ENCODE assay signal across 9 mouse cellular contexts in the genomic region with DNA sequence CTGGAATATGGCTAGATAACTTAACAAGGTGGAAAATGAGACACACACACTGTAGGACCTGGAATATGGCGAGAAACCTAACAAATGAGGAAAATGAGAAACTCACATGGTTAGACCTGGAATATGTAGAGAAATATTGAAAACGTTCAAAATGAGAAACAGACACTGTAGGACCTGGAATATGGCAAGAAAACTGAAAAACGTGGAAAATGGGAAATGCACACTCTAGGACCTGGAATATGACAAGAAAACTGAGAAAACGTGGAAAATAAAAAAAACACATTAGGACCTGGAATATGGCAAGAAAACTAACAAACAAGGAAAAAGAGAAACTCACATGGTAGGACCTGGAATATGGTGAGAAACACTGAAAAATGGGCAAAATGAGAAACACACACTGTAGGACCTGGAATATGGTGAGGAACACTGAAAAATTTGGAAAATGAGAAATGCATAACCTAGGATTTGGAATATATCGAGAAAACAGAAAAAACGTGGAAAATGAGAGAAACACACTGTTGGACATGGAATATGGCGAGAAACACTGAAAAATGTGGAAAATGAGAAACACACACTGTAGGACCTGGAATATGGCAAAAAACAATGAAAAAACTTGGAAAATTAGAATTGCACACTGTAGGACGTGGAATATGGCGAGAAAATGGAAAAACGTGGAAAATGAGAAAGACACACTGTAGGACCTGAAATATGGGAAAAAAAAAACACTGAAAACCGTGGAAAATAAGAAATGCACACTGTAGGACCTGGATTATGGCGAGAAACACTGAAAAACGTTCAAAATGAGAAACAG.
DNase-seq lines count a peak whose midpoint lies in the region; ATAC-seq and TF ChIP-seq lines count a peak whose summit lies in the region.
"Had no signal": no experiment of that assay in that cellular context is flagged by ENCODE, and none has a peak within 500 bp of the region (broad histone marks: within the 10 kb centered on the region; RNA-seq: fewer than 3 reads in every experiment).

No protein-coding gene starts in this region.

- WGBS in forebrain, embryonic 11.5 days = 65% methylated on average over 13 of the region's 13 CpGs
- 66% methylated on average over 13 of the region's 13 CpGs for WGBS in forebrain, embryonic 16.5 days
- 67% methylated on average over 13 of the region's 13 CpGs for WGBS in embryonic facial prominence, embryonic 14.5 days

- DNase-seq in forebrain, embryonic 11.5 days (ENCODE audit: low spot score) = no peak
- peak; percentile 10 for DNase-seq in 3T3-L1 (ENCODE audit: low read depth, low spot score)
- no peak for DNase-seq in embryonic facial prominence, embryonic 14.5 days (ENCODE audit: low spot score)
- DNase-seq in left cerebral cortex, adult 2 months (ENCODE audit: extremely low spot score in 1 of 2, low spot score in 2 of 2) = no peak
- no peak for DNase-seq in layer of hippocampus, adult 2 months (ENCODE audit: low spot score in 2 of 2)
- no peak for DNase-seq in gastrocnemius, postnatal 25 days

- peaks cover 34% of the 10 kb centered on the region for H3K9me3 ChIP-seq in forebrain, embryonic 11.5 days (ENCODE audit: control insufficient read depth, low read length)
- H3K9me3 ChIP-seq in forebrain, embryonic 16.5 days (ENCODE audit: control insufficient read depth, low read length) = peaks cover 29% of the 10 kb centered on the region
- peaks cover 47% of the 10 kb centered on the region for H3K9me3 ChIP-seq in embryonic facial prominence, embryonic 14.5 days (ENCODE audit: control insufficient read depth, low read length)

- TF ChIP-seq CTCF in left cerebral cortex, adult 2 months (IDR thresholded peaks at IDR 0.05) = no peak
- no peak for TF ChIP-seq CTCF in layer of hippocampus, adult 2 months (conservative IDR thresholded peaks at IDR 0.05)

- ATAC-seq in forebrain, embryonic 11.5 days (replicated peaks; ENCODE audit: low FRiP score) = peak; percentile 72
- no peak for ATAC-seq in forebrain, embryonic 16.5 days
- peak; percentile 13; the same call in 1 of the 2 replicates for ATAC-seq in embryonic facial prominence, embryonic 14.5 days (ENCODE audit: low read depth)
- peak; percentile 61 for ATAC-seq in megakaryocyte, adult 5-6 weeks (ENCODE audit: poor library complexity, severe bottlenecking)

- no peaks in the 10 kb centered on the region for H3K27me3 ChIP-seq in forebrain, embryonic 11.5 days (ENCODE audit: control insufficient read depth, insufficient read depth, low read length)
- no peaks in the 10 kb centered on the region for H3K27me3 ChIP-seq in forebrain, embryonic 16.5 days (replicated peaks; ENCODE audit: control insufficient read depth, insufficient read depth, low read length)
- no peaks in the 10 kb centered on the region for H3K27me3 ChIP-seq in embryonic facial prominence, embryonic 14.5 days (replicated peaks; ENCODE audit: control insufficient read depth, insufficient read depth, low read length)
- H3K27me3 ChIP-seq: limb, embryonic 12.5 days had no signal

- no peaks in the 10 kb centered on the region for H3K36me3 ChIP-seq in forebrain, embryonic 11.5 days (ENCODE audit: control insufficient read depth, insufficient read depth, low read length)
- no peaks in the 10 kb centered on the region for H3K36me3 ChIP-seq in forebrain, embryonic 16.5 days (ENCODE audit: control insufficient read depth, insufficient read depth)
- H3K36me3 ChIP-seq in embryonic facial prominence, embryonic 14.5 days (ENCODE audit: control insufficient read depth, insufficient read depth, low read length) = no peaks in the 10 kb centered on the region
- H3K36me3 ChIP-seq: limb, embryonic 12.5 days had no signal

- H3K27ac ChIP-seq in forebrain, embryonic 11.5 days (ENCODE audit: low read depth, low read length) = no peak overlapping the region
- H3K27ac ChIP-seq in forebrain, embryonic 16.5 days (ENCODE audit: low read length) = no peak overlapping the region
- H3K27ac ChIP-seq in embryonic facial prominence, embryonic 14.5 days (replicated peaks; ENCODE audit: low read depth, low read length) = no peak overlapping the region
- no peak overlapping the region for H3K27ac ChIP-seq in left cerebral cortex, adult 2 months
- no peak overlapping the region for H3K27ac ChIP-seq in layer of hippocampus, adult 2 months
- H3K27ac ChIP-seq: limb, embryonic 12.5 days had no signal

- H3K9ac ChIP-seq in forebrain, embryonic 11.5 days (ENCODE audit: low read length) = no peak overlapping the region
- H3K9ac ChIP-seq in forebrain, embryonic 16.5 days (replicated peaks; ENCODE audit: low read depth, low read length) = no peak overlapping the region
- no peak overlapping the region for H3K9ac ChIP-seq in embryonic facial prominence, embryonic 14.5 days (ENCODE audit: low read depth, low read length)
- H3K9ac ChIP-seq: limb, embryonic 12.5 days had no signal

- H3K4me2 ChIP-seq in forebrain, embryonic 11.5 days (ENCODE audit: low read depth, low read length, severe bottlenecking) = no peak overlapping the region
- H3K4me2 ChIP-seq in forebrain, embryonic 16.5 days (ENCODE audit: low read length) = no peak overlapping the region
- H3K4me2 ChIP-seq in embryonic facial prominence, embryonic 14.5 days (ENCODE audit: low read depth, low read length) = no peak overlapping the region
- H3K4me2 ChIP-seq: limb, embryonic 12.5 days had no signal

- no peak overlapping the region for H3K4me3 ChIP-seq in forebrain, embryonic 11.5 days (ENCODE audit: low read depth, low read length)
- H3K4me3 ChIP-seq in forebrain, embryonic 16.5 days (replicated peaks; ENCODE audit: low read length) = no peak overlapping the region
- no peak overlapping the region for H3K4me3 ChIP-seq in embryonic facial prominence, embryonic 14.5 days (ENCODE audit: low read depth, low read length)
- H3K4me3 ChIP-seq in left cerebral cortex, adult 2 months = no peak overlapping the region
- no peak overlapping the region for H3K4me3 ChIP-seq in layer of hippocampus, adult 2 months
- H3K4me3 ChIP-seq: limb, embryonic 12.5 days had no signal

- intact Hi-C loops in left cerebral cortex, adult 2 months (cut with DNase I) = no loop called here

- no peaks in the 10 kb centered on the region for H3K4me1 ChIP-seq in forebrain, embryonic 11.5 days (replicated peaks; ENCODE audit: control insufficient read depth, insufficient read depth, low read length)
- no peaks in the 10 kb centered on the region for H3K4me1 ChIP-seq in forebrain, embryonic 16.5 days (replicated peaks; ENCODE audit: control insufficient read depth, insufficient read depth, low read length)
- no peaks in the 10 kb centered on the region for H3K4me1 ChIP-seq in embryonic facial prominence, embryonic 14.5 days (ENCODE audit: control insufficient read depth, insufficient read depth, low read length)
- H3K4me1 ChIP-seq: limb, embryonic 12.5 days had no signal
